Mouse (Mus musculus) C2C12 (cell line): ENCODE results near the gene Nell1. TPM values are rescaled to one million over a fixed set of nuclear protein-coding genes. Genes with fewer than 3 reads are reported as not detected.

Source experiments
- H3K27me3 ChIP-seq: one replicate; pipeline ENCODE4 v1.6.1; 2011; ENCODE audit not compliant: control insufficient read depth, insufficient read depth, insufficient read length
- H3K36me3 ChIP-seq: one replicate; pipeline ENCODE4 v1.6.1; 2011; ENCODE audit not compliant: control insufficient read depth, insufficient read depth
- H3K4me3 ChIP-seq: one replicate; pipeline ENCODE4 v1.5.1; 2011; ENCODE audit warnings: mild to moderate bottlenecking, control low read depth; ENCODE audit not compliant: poor library complexity, insufficient read depth, severe bottlenecking
- H3K79me2 ChIP-seq: one replicate; pipeline ENCODE4 v1.6.1; 2011; ENCODE audit not compliant: control insufficient read depth, insufficient read depth
- H3K79me3 ChIP-seq: one replicate; pipeline ENCODE4 v1.6.1; 2011; ENCODE audit warnings: low read depth, control low read depth
- H3ac ChIP-seq: one replicate; pipeline ENCODE3; 2011; ENCODE audit warnings: low read depth; ENCODE audit not compliant: control insufficient read depth, insufficient read length
- CEBPB ChIP-seq: IDR thresholded peaks from one replicate; pipeline ENCODE4 v1.6.1; 2011; ENCODE audit warnings: low read depth, mild to moderate bottlenecking, control low read depth, moderate library complexity
- CTCF ChIP-seq: IDR thresholded peaks from one replicate; pipeline ENCODE4 v1.5.1; 2011; ENCODE audit not compliant: control insufficient read depth, insufficient read depth, insufficient read length
- FOSL1 ChIP-seq: IDR thresholded peaks from one replicate; pipeline ENCODE4 v1.8.0; 2011; ENCODE audit warnings: mild to moderate bottlenecking, low read length; ENCODE audit not compliant: poor library complexity, insufficient read depth, severe bottlenecking
- MAX ChIP-seq: IDR thresholded peaks from one replicate; pipeline ENCODE4 v1.6.1; 2011; ENCODE audit warnings: mild to moderate bottlenecking, control low read depth
- MYOD1 ChIP-seq: IDR thresholded peaks from one replicate; pipeline ENCODE4 v1.6.1; 2011; ENCODE audit warnings: low read depth; ENCODE audit not compliant: control insufficient read depth, insufficient read length
- MYOG ChIP-seq: IDR thresholded peaks from one replicate; pipeline ENCODE4 v1.6.1; 2011; ENCODE audit not compliant: control insufficient read depth, insufficient read length; ENCODE audit errors: extremely low read depth
- USF1 ChIP-seq: IDR thresholded peaks from one replicate; pipeline ENCODE4 v1.6.1; 2011; ENCODE audit warnings: low read depth, mild to moderate bottlenecking, control low read depth, moderate library complexity
- polyA plus RNA-seq: library from polyadenylated mRNA; unstranded; fragments of >200 nt; fragmentation: generic; extraction: Trizol; gene quantifications from one replicate; pipeline ENCODE4 v1.2.1, GENCODE M21; 2012; ENCODE audit warnings: missing spikeins

Gene Nell1
- polyA plus RNA-seq, 1 experiment, result not detected

GRCm38 (mm10) chr7:49963764-49964163 lies 10.9 kb upstream of the Nell1 start:
- no peak for TF ChIP-seq MYOD1
- TF ChIP-seq CTCF, result no peak
- no peak for TF ChIP-seq CEBPB
- no peak for TF ChIP-seq MAX
- TF ChIP-seq FOSL1, result no peak
- no peak for TF ChIP-seq USF1
- TF ChIP-seq MYOG, result no peak
- Histone ChIP-seq H3K36me3 (no peaks in the 10 kb centered on the region), H3K79me2 (no peaks in the 10 kb centered on the region), H3K4me3 (no peak overlapping the region), H3K27me3 (peaks cover 19% of the 10 kb centered on the region), H3K79me3 (no peaks in the 10 kb centered on the region), H3ac (no peak overlapping the region)

GRCm38 (mm10) chr7:49969516-49969915 lies 5.1 kb upstream of the Nell1 start:
- Histone ChIP-seq H3K27me3 (peaks cover 12% of the 10 kb centered on the region), H3K79me2 (no peaks in the 10 kb centered on the region), H3ac (no peak overlapping the region), H3K4me3 (no peak overlapping the region), H3K36me3 (no peaks in the 10 kb centered on the region), H3K79me3 (no peaks in the 10 kb centered on the region)
- no peak for TF ChIP-seq MYOD1
- no peak for TF ChIP-seq CEBPB
- TF ChIP-seq FOSL1, result no peak
- no peak for TF ChIP-seq MAX
- TF ChIP-seq CTCF, result no peak
- no peak for TF ChIP-seq USF1
- no peak for TF ChIP-seq MYOG

GRCm38 (mm10) chr7:49975441-49976121 lies 917 bp downstream of the Nell1 start:
- peaks cover 39% of the 10 kb centered on the region for H3K27me3 ChIP-seq
- H3K36me3 ChIP-seq, result no peaks in the 10 kb centered on the region
- H3ac ChIP-seq, result no peak overlapping the region
- H3K79me3 ChIP-seq, result no peaks in the 10 kb centered on the region
- H3K4me3 ChIP-seq, result no peak overlapping the region
- H3K79me2 ChIP-seq, result no peaks in the 10 kb centered on the region
- TF ChIP-seq CTCF (no peak), USF1 (no peak), FOSL1 (no peak), MYOG (no peak), CEBPB (no peak), MYOD1 (no peak), MAX (no peak)

GRCm38 (mm10) chr7:49981511-49982227 lies 7.0 kb downstream of the Nell1 start:
- Histone ChIP-seq H3ac (no peak overlapping the region), H3K79me3 (no peaks in the 10 kb centered on the region), H3K27me3 (peaks cover 7% of the 10 kb centered on the region), H3K36me3 (no peaks in the 10 kb centered on the region), H3K79me2 (no peaks in the 10 kb centered on the region), H3K4me3 (no peak overlapping the region)
- TF ChIP-seq MAX, result no peak
- TF ChIP-seq FOSL1, result no peak

GRCm38 (mm10) chr7:49984698-49985097 lies 10.0 kb downstream of the Nell1 start:
- no peak overlapping the region for H3K4me3 ChIP-seq

GRCm38 (mm10) chr7:49985947-49986346 lies 11.3 kb downstream of the Nell1 start:
- Histone ChIP-seq H3K27me3 (no peaks in the 10 kb centered on the region), H3K36me3 (no peaks in the 10 kb centered on the region), H3ac (no peak overlapping the region), H3K4me3 (no peak overlapping the region), H3K79me2 (no peaks in the 10 kb centered on the region), H3K79me3 (no peaks in the 10 kb centered on the region)
- TF ChIP-seq CTCF, result no peak
- no peak for TF ChIP-seq USF1
- TF ChIP-seq CEBPB, result no peak
- no peak for TF ChIP-seq MYOD1
- no peak for TF ChIP-seq MYOG
- TF ChIP-seq MAX, result no peak
- no peak for TF ChIP-seq FOSL1

More at GRCm38 (mm10) chr7:49984698-49985097, 10.0 kb downstream of the Nell1 start:
- Histone ChIP-seq H3K27me3 (peaks cover 5% of the 10 kb centered on the region), H3ac (no peak overlapping the region), H3K36me3 (no peaks in the 10 kb centered on the region), H3K79me2 (no peaks in the 10 kb centered on the region), H3K79me3 (no peaks in the 10 kb centered on the region)
- TF ChIP-seq MYOD1 (no peak), CTCF (no peak), FOSL1 (no peak), MYOG (no peak), MAX (no peak), USF1 (no peak)
